Mouse (Mus musculus) MEL (cell line): ENCODE measurements at regions not wholly inside any gene's neighbourhood (a gene's known extent, or its start where the extent isn't known, plus 50 kb on each side); places are given as distances from the start of the nearest gene placed in this dataset.

Experiments used
- DNase-seq: peaks from one replicate; pipeline ENCODE4 v3.0.0; 2011; ENCODE audit warnings: low read depth, low spot score
- H3K27ac ChIP-seq: 2 replicates; pipeline ENCODE4 v1.5.1; 2012; ENCODE audit warnings: low read depth, mild to moderate bottlenecking, control low read depth, low read length, moderate library complexity; ENCODE audit not compliant: control insufficient read depth
- H3K27me3 ChIP-seq, 2 experiments: fragments of 150-350 bp in 1 of 2; sonication (generic) in 1 of 2; 2 replicates each; pipeline ENCODE4 v1.6.1; 2012; ENCODE audit warnings: low read length in 2 of 2, mild to moderate bottlenecking in 2 of 2, improper control_type of control experiment in 1 of 2, moderate library complexity in 1 of 2; ENCODE audit not compliant: insufficient read depth in 2 of 2, control insufficient read depth in 1 of 2
- H3K36me3 ChIP-seq, 2 experiments: 2 replicates each; pipeline ENCODE4 v1.6.1; 2012 to 2014; ENCODE audit warnings: low read length in 2 of 2, improper control_type of control experiment in 1 of 2, inconsistent platforms in 1 of 2, mild to moderate bottlenecking in 1 of 2; ENCODE audit not compliant: insufficient read depth in 2 of 2, control insufficient read depth in 1 of 2
- H3K4me1 ChIP-seq, 2 experiments: fragments of 150-350 bp in 1 of 2; sonication (generic) in 1 of 2; 2 replicates each; pipeline ENCODE4 v1.6.1; 2012; ENCODE audit warnings: low read length in 2 of 2, improper control_type of control experiment in 1 of 2, mild to moderate bottlenecking in 1 of 2; ENCODE audit not compliant: insufficient read depth in 2 of 2, control insufficient read depth in 1 of 2
- H3K4me3 ChIP-seq, 2 experiments: fragments of 150-350 bp in 1 of 2; sonication (generic) in 1 of 2; 2 replicates each; pipeline ENCODE4 v1.5.1; 2012; ENCODE audit warnings: low read depth in 2 of 2, low read length in 2 of 2, mild to moderate bottlenecking in 2 of 2, moderate library complexity in 2 of 2, control low read depth in 1 of 2, improper control_type of control experiment in 1 of 2; ENCODE audit not compliant: control insufficient read depth in 1 of 2, insufficient read depth in 1 of 2
- H3K79me2 ChIP-seq: 2 replicates; pipeline ENCODE4 v1.6.1; 2012; ENCODE audit warnings: mild to moderate bottlenecking, low read length, moderate library complexity; ENCODE audit not compliant: control insufficient read depth, poor library complexity, insufficient read depth
- H3K9ac ChIP-seq: 2 replicates; pipeline ENCODE4 v1.6.1; 2012; ENCODE audit warnings: low read depth, mild to moderate bottlenecking, control low read depth, low read length, moderate library complexity; ENCODE audit not compliant: control insufficient read depth, poor library complexity, severe bottlenecking
- H3K9me3 ChIP-seq: fragments of 150-350 bp; sonication (generic); replicated peaks from 2 replicates; pipeline ENCODE4 v1.6.1; 2012; ENCODE audit warnings: mild to moderate bottlenecking, low read length, improper control_type of control experiment, moderate library complexity; ENCODE audit not compliant: insufficient read depth
- BHLHE40 ChIP-seq: IDR thresholded peaks from 2 replicates; pipeline ENCODE4 v1.6.1; 2012; ENCODE audit warnings: low read depth, mild to moderate bottlenecking, inconsistent platforms, low read length, improper control_type of control experiment, borderline replicate concordance
- CTCF ChIP-seq, 3 experiments: IDR thresholded peaks in 2 of 3; conservative IDR thresholded peaks in 1 of 3; 2 replicates each; pipeline ENCODE4 v1.5.1; 2011 to 2012; ENCODE audit warnings: low read length in 3 of 3, low read depth in 2 of 3, mild to moderate bottlenecking in 2 of 3, improper control_type of control experiment in 1 of 3, inconsistent platforms in 1 of 3, mixed read lengths in 1 of 3, moderate library complexity in 1 of 3; ENCODE audit not compliant: control insufficient read depth in 1 of 3, insufficient read depth in 1 of 3, poor library complexity in 1 of 3, severe bottlenecking in 1 of 3
- ELF1 ChIP-seq: IDR thresholded peaks from 2 replicates; pipeline ENCODE4 v1.6.1; 2014; ENCODE audit warnings: low read depth, mild to moderate bottlenecking, inconsistent platforms, low read length, improper control_type of control experiment, moderate library complexity
- GATA1 ChIP-seq: IDR thresholded peaks from 2 replicates; pipeline ENCODE4 v1.6.1; 2011; ENCODE audit warnings: low read depth, low read length, improper control_type of control experiment
- HCFC1 ChIP-seq: IDR thresholded peaks from 2 replicates; pipeline ENCODE4 v1.6.1; 2012; ENCODE audit warnings: low read depth, mild to moderate bottlenecking, inconsistent platforms, low read length, improper control_type of control experiment, moderate library complexity
- JUND ChIP-seq: IDR thresholded peaks from 2 replicates; pipeline ENCODE4 v1.6.1; 2011; ENCODE audit warnings: low read depth, mild to moderate bottlenecking, improper control_type of control experiment, low read length
- KAT2A ChIP-seq: conservative IDR thresholded peaks from 2 replicates; pipeline ENCODE4 v1.6.1; 2012; ENCODE audit warnings: low read depth, low read length, improper control_type of control experiment, inconsistent platforms
- MAFK ChIP-seq: IDR thresholded peaks from 2 replicates; pipeline ENCODE4 v1.6.1; 2011; ENCODE audit warnings: low read depth, mild to moderate bottlenecking, low read length, improper control_type of control experiment, borderline replicate concordance
- MAX ChIP-seq: IDR thresholded peaks from 2 replicates; pipeline ENCODE4 v1.6.1; 2011; ENCODE audit warnings: low read length, improper control_type of control experiment
- MAZ ChIP-seq: IDR thresholded peaks from 2 replicates; pipeline ENCODE4 v1.6.1; 2012; ENCODE audit warnings: low read depth, mild to moderate bottlenecking, inconsistent platforms, low read length, improper control_type of control experiment
- MXI1 ChIP-seq: IDR thresholded peaks from 2 replicates; pipeline ENCODE4 v1.6.1; 2011; ENCODE audit warnings: mild to moderate bottlenecking, low read depth, low read length, improper control_type of control experiment
- MYC ChIP-seq: IDR thresholded peaks from 2 replicates; pipeline ENCODE4 v1.6.1; 2011; ENCODE audit warnings: low read depth, mild to moderate bottlenecking, low read length, improper control_type of control experiment, moderate library complexity
- NELFE ChIP-seq: IDR thresholded peaks from 2 replicates; pipeline ENCODE4 v1.6.1; 2011; ENCODE audit warnings: low read depth, low read length, improper control_type of control experiment
- NRF1 ChIP-seq: IDR thresholded peaks from 2 replicates; pipeline ENCODE4 v1.6.1; 2014; ENCODE audit warnings: low read depth, mild to moderate bottlenecking, inconsistent platforms, low read length, improper control_type of control experiment, moderate library complexity; ENCODE audit not compliant: poor library complexity, insufficient read depth, severe bottlenecking
- POLR2A ChIP-seq, 2 experiments: IDR thresholded peaks; 2 replicates each; pipeline ENCODE4 v1.6.1; 2011 to 2012; ENCODE audit warnings: low read length in 2 of 2, mild to moderate bottlenecking in 2 of 2, control low read depth in 1 of 2, improper control_type of control experiment in 1 of 2, low read depth in 1 of 2, moderate library complexity in 1 of 2; ENCODE audit not compliant: control insufficient read depth in 1 of 2, insufficient read depth in 1 of 2, poor library complexity in 1 of 2
- POLR2AphosphoS2 ChIP-seq: IDR thresholded peaks from 2 replicates; pipeline ENCODE4 v1.6.1; 2011; ENCODE audit warnings: low read length, improper control_type of control experiment
- POLR2AphosphoS5 ChIP-seq: IDR thresholded peaks from 2 replicates; pipeline ENCODE4 v1.6.1; 2012; ENCODE audit warnings: low read depth, borderline replicate concordance, mild to moderate bottlenecking, inconsistent platforms, low read length, moderate library complexity, mixed read lengths
- SIN3A ChIP-seq: IDR thresholded peaks from 2 replicates; pipeline ENCODE4 v1.6.1; 2012; ENCODE audit warnings: low read length, improper control_type of control experiment, inconsistent platforms
- TBP ChIP-seq: IDR thresholded peaks from 2 replicates; pipeline ENCODE4 v1.8.0; 2011; ENCODE audit warnings: low read depth, low read length, improper control_type of control experiment

- H3K27ac ChIP-seq: peak overlapping the region; percentile 95
- H3K36me3 ChIP-seq: peaks cover 0 to 15% of the 10 kb centered on the region in 2 experiments; a peak in 2 of 4 replicates
- peaks cover 3% of the 10 kb centered on the region; the same call in 1 of the 2 replicates for H3K79me2 ChIP-seq
- TF ChIP-seq ELF1 (no peak), POLR2AphosphoS5 (no peak), KAT2A (no peak), NELFE (peak; percentile 68), NRF1 (peak; percentile 79), CTCF (IDR thresholded peaks at IDR 0.05 in 2 of 3, conservative IDR thresholded peaks at IDR 0.05 in 1 of 3; ENCODE audit: control insufficient read depth in 1 of 3, insufficient read depth in 1 of 3, low read depth in 2 of 3, low read length in 3 of 3, poor library complexity in 1 of 3, severe bottlenecking in 1 of 3) (0 out of 6 replicates have a peak, but pooled peaks of 1 of the 3 experiments have one; percentile 0), HCFC1 (peak; percentile 34; the same call in 1 of the 2 replicates), MXI1 (no peak), TBP (peak; percentile 41; the same call in 1 of the 2 replicates), BHLHE40 (no peak), POLR2AphosphoS2 (peak; percentile 55; the same call in 1 of the 2 replicates), SIN3A (peak; percentile 38; the same call in 1 of the 2 replicates), MAFK (no peak), JUND (no peak), MAZ (0 out of 2 replicates have a peak, but pooled peaks have one; percentile 20), POLR2A (IDR thresholded peaks at IDR 0.05; ENCODE audit: control insufficient read depth in 1 of 2, insufficient read depth in 1 of 2, low read depth in 1 of 2, low read length in 2 of 2, poor library complexity in 1 of 2) (peak; percentile 71 to 76), MYC (0 out of 2 replicates have a peak, but pooled peaks have one; percentile 27), MAX (peak; percentile 70)
- peak; percentile 81 for DNase-seq
- H3K4me3 ChIP-seq: peak overlapping the region; percentile 70 to 100
- no peaks in the 10 kb centered on the region for H3K9me3 ChIP-seq
- H3K9ac ChIP-seq: peak overlapping the region; percentile 100
- no peaks in the 10 kb centered on the region; a peak in 1 of 4 replicates for H3K27me3 ChIP-seq
- peaks cover 0 to 7% of the 10 kb centered on the region in 2 experiments for H3K4me1 ChIP-seq
Observed at GRCm38 (mm10) chr6:51379560-51380274, 52.8 kb upstream of the Nfe2l3 start.

- H3K27ac ChIP-seq: no peak overlapping the region
- DNase-seq: no peak
- peaks cover 0 to 7% of the 10 kb centered on the region in 2 experiments for H3K4me1 ChIP-seq
- peaks cover 0 to 15% of the 10 kb centered on the region in 2 experiments; a peak in 2 of 4 replicates for H3K36me3 ChIP-seq
- H3K9me3 ChIP-seq: no peaks in the 10 kb centered on the region
- TF ChIP-seq TBP (no peak), GATA1 (peak; percentile 46; the same call in 1 of the 2 replicates)
- peak overlapping the region; percentile 23; the same call in 1 of the 2 replicates for H3K9ac ChIP-seq
- peak overlapping the region; percentile 4 to 36; a peak in 3 of 4 replicates for H3K4me3 ChIP-seq
- no peaks in the 10 kb centered on the region; a peak in 1 of 4 replicates for H3K27me3 ChIP-seq
- peaks cover 3% of the 10 kb centered on the region; the same call in 1 of the 2 replicates for H3K79me2 ChIP-seq
Observed at GRCm38 (mm10) chr6:51380275-51380575, 52.2 kb upstream of the Nfe2l3 start.
